Mouse (Mus musculus): ENCODE results near the gene Fam184b.

The Fam184b gene

DNA sequence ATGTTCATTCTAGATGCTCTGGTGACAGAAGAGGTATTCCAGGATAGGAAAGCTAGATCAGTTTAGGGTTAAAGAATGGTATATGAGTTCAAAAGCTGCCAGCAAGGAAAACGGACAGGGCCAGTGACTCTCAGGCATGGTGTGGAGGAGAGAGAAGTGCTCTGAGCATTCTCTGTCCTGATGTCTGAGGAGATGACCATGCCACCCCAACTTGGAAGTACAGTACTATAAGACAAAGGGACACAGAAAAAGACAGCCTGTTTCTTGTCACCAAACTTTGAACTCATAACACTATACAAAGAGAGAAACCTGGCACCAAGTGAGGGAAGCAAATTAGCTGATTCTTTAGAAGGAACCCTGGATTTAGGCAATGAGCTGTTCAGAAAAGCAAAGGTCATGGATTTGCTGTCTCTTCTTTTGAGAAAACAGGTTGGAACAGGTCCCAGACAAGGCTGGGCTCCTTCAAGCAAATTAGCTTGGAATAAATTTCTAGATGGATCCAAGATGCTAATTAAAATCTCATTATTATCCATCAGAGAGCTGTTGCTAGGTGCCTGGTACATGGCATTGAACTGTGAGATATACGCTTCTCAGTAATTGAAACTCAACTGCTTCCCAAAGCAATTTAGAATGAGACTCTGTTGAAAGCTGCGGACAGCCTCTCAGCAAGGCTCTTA lies 43.9 kb downstream of the Fam184b start:
- no peak for DNase-seq (ENCODE audit: low spot score)

DNA sequence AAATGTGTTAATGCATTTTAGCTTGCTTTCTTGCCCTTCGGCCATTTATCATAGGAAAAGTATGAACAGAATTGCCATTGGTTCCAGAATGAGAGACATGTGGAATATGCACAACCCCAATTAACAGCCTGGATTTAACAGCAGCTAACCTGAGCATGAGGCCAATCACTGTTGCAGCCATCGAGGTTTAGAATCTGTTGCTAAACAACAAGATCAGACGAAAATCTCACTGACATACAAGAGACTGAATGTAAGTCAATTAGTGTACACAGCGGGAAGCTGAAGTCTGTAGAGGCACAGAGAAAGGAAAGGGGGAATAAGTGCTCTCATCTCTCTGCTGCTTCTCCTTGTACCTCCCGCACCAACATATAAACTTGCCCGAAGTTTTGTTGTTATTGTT lies 46.1 kb downstream of the Fam184b start:
- no peak for DNase-seq (ENCODE audit: low spot score)

DNA sequence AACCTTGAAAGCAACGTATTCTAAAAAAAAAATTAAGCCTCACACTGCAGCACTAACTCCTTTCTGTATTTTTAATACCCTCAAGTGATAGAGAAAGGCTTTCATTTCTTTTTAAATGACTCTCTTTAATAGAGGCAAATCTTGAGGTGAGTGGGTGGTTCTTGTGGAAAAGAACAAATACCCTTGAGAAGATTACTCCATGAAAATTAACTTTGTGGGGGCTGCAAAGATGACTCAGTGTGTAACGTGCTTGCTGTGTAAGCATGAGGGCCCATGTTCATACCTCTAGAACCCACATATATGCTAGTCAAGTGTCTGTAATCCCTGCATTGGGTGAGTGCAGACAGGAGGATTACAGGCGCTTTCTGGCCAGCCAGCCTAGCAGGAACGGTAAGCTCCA lies 49.3 kb downstream of the Fam184b start:
- no peak for DNase-seq (ENCODE audit: low spot score)

DNA sequence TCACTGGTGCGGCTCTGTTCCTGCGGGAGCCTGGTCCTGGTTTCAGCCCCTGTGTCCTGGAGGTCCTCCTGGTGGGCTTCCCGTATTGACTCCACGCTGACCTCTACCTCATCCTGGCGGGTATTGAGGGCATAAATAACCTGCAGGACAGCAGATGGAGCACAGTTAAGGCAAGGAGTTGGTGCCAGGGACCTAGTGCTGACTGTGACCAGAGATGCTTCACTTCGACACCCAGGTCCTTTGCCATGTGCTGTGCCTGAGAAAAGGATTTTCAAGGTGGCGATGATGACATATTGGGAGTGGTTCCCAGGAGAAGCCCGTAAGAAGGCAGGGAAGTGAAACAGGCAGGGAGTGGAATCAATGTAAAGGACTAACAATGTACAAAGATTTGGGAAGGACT lies 54.8 kb downstream of the Fam184b start:
- DNase-seq (ENCODE audit: low spot score), result no peak

DNA sequence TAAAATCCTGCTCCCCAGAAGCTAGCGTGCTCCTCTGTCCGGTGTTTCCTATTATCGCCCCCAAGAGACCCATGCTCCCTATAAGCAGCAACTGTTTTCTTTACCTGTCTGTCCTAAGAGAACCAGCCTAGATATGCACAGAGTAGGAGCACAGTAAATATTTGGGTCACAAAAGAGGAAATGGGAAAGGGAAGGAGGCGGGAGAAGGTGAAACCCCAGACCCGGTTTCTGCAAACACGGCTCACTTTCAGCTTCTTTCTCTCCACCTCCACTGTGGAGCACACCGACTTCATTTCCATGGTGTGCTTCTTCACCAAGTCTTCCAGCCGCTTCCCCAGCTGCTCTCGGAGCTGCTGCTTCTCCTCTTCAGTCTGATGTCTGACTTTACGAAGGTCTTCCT lies 59.1 kb downstream of the Fam184b start:
- no peak for DNase-seq (ENCODE audit: low spot score)

DNA sequence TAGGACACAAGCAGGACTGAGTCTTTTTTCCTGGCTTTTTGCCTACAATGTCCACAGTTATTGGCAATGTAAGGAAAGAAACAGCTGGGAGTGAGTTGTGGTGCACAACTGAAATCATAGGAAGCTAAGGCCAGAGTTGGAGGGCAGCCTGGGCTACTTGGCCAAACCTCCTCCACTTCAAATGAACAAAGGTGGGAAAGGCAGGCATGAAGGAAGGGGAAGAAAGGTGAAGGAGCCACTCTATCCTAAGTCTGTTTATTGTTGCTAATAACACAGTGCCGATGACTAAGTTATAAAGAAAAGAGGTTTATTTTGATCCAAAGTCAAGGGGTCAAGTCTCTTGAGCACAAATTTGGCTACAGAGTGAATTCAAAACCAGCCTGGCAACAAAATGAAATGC lies 62.0 kb downstream of the Fam184b start:
- DNase-seq (ENCODE audit: low spot score), result no peak

DNA sequence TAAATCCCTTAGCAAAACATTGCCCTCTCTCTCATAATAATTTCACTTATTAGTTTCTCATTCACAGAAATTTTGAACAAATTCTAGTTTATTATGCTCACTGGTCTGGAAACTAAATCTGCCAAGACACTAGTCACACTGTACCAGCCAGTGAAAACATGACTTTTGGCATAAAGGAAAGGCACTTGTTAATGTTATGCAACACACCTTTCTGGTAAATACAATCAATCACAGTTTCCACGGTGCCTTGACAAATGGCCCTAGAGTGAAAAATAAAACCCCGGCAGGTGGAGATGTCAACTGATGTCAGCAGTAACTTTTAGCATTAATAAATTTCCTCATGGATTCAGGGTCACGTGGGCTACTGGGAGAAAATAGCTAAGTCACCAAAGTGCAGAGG lies 62.7 kb downstream of the Fam184b start:
- DNase-seq (ENCODE audit: low spot score), result no peak

DNA sequence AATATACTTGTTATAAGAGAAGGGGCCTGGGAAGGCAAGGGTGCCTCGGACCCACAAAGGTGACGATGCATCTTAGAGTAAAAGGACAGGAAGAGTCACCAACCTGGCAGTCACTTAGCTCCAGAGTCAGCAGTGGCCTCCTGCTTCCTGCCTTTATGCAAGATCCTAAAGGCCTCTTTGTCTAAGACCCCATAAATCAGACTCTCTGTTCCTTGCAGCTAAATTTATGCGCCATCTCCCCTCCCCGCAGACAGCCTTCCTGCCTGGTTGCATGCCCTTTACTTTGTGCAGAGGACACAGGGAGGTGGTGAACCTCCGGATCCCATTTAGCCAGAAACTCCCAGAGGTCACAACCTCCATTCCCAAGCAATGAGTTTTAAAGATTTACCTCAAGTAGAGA lies 66.6 kb downstream of the Fam184b start:
- DNase-seq (ENCODE audit: low spot score), result no peak

DNA sequence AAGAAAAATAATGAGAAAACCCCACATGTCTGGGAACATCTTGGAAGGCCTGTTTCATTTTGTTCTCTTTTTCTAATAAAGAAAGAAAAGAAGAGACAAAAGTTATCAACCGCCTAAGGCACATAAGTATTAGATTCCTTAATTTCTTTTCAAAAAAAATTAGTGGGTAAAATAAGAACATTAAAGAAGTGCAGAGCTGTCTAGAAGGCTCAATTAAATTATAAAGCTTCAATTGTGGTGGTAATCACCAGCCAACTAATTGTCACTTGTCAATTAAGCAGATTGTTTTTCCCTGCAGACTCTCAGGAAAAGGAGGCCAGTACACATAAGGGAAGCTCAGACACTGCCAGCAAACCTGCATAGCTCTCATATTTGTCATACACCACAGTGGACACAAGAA lies 73.6 kb downstream of the Fam184b start:
- DNase-seq (ENCODE audit: low spot score), result no peak

DNA sequence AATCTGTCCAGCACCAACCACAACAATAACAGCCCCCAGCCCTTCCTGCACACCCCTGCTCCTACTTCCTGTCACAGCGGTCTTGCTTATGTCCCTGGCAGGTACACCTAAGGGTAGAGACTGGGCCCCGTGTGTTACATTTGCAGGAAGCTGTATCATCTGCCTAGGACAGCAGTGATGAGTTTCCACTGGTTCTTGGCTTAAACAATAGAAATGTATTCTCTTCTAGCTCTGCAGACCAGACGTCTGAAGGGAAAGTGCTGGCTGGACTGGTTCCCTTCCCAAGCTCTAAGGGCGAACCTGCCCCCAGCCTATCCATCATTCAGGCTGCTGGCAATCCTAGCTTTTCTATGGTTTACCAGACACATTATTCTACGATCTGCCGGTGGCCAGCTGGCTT lies 75.4 kb downstream of the Fam184b start:
- no peak for DNase-seq (ENCODE audit: low spot score)

DNA sequence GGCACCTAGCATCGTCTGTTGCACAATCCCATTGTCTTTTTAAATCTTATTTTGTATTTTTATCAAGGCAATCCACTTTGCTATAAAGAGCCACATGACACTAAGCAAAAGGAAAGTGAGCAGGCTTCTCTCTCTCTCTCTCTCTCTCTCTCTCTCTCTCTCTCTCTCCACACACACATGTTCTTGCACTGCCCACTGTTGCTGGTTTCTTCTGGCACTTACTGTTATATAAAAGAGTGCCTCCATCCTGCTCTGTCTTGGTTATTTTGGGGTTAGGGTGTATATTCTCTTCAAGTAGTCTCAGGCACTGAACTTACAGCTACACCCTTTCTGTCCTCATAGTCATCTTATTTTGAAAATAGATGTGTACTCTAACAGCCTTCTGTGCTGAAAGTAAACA lies 89.8 kb downstream of the Fam184b start:
- no peak for DNase-seq (ENCODE audit: low spot score)

DNA sequence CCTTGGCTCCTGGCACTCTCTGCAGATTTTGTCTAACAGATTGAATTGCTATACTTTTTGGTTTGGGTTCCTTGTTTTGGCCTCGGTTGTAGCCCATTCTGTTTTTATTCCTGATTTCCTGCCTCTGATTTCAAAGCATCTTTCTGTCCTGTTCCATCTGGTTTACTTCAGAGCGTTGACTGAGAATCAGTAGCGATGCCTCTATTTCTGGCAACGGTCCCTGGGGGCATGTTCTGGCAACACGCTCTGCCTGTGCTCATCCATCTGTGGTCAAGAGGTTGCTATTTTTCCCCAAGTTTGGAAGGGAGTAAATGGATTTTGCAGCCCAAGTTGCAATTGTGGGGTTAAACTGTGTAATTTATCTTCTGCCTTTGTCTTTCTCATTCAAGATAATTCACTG lies 96.0 kb downstream of the Fam184b start:
- DNase-seq (ENCODE audit: low spot score), result no peak

DNA sequence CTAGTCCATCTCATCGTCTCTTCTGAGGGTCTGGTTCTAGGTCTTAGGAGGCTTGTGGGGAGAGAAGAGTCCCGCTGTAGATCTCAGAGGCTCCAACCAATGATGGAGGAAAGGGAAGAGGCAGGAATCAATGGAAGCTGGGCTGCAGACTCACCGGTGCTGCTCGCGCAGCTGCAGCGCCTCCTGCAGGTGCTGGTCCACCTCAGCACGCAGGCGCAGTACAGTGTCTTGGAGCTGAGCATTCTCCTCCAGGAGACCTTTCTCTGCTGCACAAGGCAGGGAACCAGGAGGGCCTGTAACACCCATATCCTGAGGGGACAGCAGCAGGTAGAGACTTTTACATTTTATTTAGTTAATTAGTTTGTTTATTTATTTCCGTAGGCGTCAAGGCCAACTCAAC lies 99.9 kb downstream of the Fam184b start:
- no peak for DNase-seq (ENCODE audit: low spot score)

DNA sequence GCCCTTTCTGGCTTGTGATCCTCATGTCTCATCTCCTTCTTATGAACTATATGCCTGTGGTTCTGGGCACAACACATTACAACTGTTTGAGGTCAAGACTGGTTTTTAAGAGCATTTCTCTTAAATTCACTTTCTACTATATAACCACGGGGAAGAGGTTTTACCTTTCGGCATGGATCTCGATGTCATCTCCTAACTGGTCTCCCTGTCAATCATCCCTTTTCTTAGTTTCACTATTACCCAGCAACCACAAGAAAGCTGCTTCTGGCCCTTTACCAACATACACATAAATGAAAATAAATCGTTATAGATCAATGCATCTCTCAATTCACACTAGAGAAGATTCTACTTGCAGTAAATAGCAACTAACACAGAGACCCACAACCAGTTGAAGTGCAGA lies 104.2 kb downstream of the Fam184b start:
- no peak for DNase-seq (ENCODE audit: low spot score)

DNA sequence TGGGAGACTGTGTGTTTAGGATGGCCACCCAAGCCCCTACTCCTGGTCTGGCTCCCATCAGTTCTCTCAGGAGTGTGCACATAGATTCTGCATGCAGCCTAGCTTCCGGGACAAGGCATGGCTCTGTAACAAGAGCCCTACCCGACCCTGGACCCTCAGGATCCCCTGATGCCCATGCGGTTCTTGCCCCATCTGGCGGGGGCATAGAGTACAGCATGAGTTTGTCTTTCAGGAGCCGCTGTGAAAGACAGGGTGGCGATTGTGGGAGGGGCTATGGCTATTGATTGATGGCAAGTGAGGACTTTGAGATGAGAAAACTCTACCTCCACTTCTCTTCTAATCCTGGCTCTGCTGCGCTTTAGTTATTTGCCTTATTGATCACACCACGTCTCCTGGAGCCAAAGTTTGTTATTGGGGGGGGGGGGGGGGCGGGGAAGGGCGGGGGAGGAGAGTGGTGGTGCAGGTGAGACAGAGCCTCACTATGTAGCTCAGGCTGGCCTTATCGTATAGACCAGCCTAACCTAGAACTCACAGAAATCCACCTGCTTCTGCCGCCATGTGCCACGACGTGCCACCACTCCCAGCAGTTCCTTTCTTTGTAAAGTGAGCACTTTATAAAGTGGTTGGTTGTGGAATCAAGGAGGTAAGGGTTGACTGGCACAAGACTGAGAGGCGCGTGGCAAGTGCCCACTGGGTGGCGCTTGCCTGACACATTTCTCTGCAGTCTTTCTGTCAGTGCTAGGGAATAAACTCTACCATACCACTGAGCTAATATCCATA lies 104.9 kb downstream of the Fam184b start:
- DNase-seq (ENCODE audit: low spot score), result peak; percentile 69

DNA sequence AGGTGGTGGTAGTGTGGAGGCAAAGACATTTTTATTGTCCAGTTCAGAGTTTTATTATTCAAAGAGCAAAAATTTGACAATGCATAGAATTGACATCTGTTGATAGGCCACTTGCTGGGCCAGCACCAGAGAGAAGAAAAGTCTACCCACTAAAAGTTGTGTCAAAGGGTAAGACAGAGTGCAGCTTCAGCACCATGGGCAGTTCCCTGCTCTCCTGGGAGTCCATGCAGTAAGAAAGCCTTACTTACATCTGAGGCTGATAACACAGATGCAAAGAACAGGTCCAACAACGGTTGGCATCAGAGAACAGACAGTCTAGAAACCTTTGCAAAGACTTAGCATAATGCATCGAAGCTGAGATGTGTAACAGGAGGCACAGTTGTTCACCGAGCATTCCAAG lies 109.7 kb downstream of the Fam184b start:
- DNase-seq (ENCODE audit: low spot score), result peak; percentile 50

DNA sequence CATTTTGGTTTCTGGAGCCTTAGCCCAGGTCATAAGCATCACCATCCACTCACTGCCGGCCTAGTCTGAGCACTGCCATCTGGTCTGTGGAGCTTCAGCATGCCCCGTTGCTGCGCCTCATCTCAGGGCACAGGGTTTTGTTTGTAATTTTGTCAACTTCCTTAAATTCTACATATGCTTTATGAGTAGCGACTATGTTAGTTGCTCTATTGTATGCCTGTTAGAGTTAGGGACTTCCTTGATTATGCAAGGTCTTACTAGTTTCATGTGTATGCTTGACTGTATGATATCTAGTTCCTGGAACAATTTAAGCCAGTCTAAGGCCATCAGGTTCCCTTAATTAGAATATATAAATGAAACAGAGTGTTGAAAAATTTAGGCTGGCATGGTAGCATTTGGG lies 113.1 kb downstream of the Fam184b start:
- no peak for DNase-seq (ENCODE audit: low spot score)

DNA sequence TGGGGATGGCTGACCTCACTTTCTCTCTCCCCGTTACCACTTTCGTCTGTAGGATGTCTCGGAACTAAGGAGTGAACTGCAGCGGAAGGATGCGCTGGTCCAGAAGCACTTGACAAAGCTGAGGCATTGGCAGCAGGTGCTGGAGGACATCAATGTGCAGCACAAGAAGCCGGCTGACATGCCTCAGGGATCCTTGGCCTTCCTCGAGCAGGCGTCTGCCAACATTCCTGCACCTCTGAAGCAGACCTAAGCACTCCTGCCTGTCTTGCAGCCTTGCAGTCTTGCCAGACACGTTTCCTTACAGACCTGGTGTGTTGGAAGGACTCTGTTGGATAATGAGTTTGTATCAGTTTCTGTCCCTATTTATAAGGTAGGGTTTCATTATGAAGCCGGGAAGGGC lies 114.3 kb downstream of the Fam184b start:
- no peak for DNase-seq (ENCODE audit: low spot score)

DNA sequence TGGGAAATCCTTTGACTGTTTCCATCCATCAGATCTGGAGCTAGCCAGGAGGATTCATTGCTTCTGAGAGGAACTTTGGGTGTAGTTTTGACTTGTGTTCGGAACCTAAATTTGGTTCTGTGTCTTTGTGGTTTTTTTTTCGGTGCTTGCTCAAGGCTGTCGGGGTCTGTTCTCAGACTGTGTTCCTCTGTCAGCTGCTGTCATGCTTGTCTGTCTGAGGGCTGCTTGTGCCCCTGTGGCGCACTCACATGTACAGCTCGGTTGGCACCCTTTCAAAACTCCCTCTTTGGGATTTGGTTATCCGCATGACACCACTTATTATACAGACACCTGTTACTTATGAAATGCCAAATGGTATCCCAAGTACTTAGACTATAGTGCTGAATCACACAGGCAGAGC lies 117.8 kb downstream of the Fam184b start:
- no peak for DNase-seq (ENCODE audit: low spot score)

DNA sequence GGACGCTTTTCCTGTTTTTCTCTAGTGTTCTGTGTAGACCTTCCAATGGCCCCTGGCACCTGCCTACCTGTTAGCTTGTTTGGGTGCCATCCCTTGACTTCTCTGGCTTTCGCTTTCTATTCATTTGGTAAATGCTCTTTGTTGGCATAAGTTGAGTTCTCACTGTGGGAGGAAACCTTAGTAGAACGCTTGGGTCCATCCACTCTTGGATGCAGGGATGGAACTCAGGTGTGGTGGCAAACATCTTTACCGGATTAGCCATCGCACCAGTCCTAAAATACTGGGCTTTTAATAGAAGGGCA lies 118.7 kb downstream of the Fam184b start:
- DNase-seq (ENCODE audit: low spot score), result no peak

DNA sequence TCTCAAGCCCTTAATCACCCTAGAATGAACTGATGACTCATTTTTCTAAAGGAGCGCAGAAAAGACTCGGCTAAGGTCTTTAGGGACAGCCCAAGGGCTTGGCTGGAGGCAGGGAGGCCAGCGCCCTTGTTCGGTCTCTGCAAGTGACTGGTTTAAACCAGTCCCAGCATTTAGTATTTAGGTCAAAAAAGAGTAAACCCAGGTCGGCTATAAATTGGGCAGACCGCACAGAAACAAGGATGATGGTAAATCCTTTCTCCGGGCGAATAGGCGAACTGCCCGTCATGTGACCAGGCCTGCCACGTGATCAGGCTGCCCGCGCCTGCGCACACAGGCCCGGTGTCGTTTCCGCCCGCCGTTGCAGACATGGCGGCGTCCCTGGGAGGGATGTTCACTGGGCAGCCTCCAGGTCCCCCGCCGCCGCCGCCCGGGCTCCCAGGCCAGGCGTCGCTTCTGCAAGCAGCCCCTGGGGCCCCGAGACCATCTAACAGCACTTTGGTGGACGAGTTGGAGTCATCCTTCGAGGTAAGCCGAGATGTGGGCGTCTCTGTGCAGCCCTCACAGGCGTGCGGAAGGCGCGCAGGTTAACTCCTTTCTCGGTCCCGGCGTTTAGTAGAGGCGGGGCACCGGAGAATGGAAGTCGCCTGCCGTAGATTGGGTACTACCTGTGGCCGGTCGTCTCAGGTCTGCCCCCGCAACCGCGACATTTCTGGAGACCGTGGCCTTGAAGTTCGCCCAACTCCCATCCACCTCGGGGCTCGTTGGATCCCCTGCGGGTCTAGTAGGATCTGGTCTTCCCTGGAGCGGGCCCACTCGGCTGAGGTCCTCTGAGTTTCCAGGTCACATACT lies 119.2 kb downstream of the Fam184b start, which contains the start of gene Med28:
TSS of gene Med28 (plus strand) at position 270 of the 849 bp plus-strand sequence.
- peak; percentile 96 for DNase-seq (ENCODE audit: low spot score)

DNA sequence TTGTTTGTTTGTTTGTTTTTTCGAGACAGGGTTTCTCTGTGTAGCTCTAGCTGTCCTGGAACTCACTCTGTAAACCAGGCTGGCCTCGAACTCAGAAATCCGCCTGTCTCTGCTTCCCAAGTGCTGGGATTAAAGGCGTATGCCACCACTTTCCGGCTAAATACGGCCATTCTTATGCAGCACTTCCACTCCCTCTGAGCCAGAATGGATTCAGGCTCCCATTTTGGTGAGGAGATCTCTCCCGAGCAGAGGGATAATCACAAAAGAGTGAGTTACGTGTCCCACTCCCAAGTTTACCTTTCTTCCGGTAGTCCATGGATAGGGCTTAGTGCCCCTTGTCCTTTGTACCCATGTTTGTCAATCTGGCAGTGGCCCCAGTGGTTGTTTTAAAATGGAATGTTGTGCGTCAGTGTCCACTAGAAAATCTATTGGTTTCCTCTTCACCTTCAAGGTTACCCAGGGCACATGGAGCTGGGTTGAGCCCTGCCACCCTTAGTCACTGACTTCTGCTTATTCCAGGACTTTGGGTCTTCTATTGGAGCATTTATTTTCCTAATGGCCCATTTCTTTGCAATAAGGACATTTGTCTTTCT lies 124.2 kb downstream of the Fam184b start:
- DNase-seq (ENCODE audit: low spot score), result no peak

DNA sequence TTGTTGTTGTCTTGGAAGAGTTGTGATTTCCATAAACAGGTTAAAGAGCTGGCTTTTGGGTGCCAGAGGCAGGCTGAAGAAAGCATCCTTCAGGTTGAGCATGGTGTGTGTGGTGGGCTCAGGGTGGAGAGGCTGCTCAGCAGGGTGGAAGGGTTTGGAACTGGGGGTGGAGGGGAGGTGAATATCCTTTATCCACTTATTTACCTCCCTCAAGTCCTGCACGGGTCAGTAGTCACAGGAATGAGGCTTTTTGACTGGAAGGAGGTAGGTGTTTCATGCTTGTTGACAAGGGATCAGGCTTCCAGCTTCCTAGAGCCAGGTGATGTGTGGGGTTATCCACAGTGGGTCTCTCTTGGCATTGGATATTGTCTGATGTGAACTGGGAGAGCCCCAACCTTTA lies 124.8 kb downstream of the Fam184b start:
- no peak for DNase-seq (ENCODE audit: low spot score)

All from testis, postnatal 10 days (tissue).